Mouse (Mus musculus) ovary, postnatal 36 days (tissue): ENCODE results near the gene Plekhs1.
"Not testable (repeated sequence)": the region's sequence is repeated elsewhere in the genome, so short reads cannot be mapped to it uniquely, and the experiment has no call there.

ENCODE experiments used
- DNase-seq: peaks from one replicate; pipeline ENCODE4 v3.0.0; 2022; ENCODE audit warnings: low spot score, mixed read lengths

Gene Plekhs1

DNA sequence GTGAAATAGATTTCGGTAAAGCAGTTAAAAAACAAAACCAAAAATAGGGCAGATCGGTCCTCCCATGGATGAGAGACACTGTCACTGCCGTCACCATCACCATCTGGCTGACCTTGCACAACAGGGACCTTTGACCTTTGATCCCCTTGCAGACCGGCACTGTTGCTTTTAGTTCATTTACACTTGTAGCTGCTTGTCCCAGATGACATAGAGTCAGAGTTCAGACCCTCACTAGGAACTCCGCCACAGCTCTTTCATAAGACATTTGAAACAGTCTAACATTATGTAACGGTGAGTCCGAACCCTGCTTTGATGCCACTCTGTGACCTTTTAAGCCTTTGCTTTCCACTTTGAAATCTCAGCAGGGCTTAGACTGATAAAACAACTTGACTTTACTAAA is 58.0 kb downstream of the Plekhs1 start:
- not testable (repeated sequence) for DNase-seq

DNA sequence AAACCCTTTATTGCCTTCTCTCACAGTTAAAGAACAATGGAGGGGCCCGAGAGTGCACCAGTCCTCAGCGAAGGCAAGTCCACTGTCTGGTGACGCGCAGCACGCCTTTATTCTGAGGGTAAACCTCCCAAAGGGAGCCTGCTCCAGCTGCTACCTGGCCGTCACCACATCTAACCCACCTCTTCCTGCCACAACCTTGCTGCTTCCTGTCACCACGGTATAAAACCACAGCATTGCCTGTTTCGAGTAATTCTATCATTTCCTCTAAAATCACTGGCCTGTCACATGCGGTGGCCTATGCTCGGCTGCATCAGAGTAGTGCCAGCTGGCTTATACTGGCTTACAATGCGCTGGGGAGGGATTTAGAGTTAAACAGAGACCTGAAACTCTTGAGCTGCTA is 69.1 kb downstream of the Plekhs1 start:
- not testable (repeated sequence) for DNase-seq

DNA sequence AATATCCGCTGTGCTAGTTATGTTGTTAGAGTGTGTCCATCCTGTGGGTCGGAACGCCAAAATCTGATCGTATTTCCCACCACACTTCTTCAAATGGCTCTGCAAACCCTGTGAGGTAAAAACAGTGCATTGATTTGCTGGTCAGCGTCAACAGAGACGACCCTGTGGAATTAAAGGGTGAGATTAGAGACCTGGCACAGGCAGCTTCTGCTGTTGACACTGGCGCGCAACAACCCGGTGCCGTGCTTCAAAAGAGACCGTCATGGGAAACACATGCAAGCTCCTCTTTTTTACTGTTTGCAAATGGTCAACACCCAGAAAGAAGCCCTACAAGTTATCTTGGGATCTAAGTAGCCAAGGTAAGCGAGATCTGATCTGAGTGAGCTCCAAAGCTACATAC is 69.8 kb downstream of the Plekhs1 start:
- DNase-seq, result no peak

DNA sequence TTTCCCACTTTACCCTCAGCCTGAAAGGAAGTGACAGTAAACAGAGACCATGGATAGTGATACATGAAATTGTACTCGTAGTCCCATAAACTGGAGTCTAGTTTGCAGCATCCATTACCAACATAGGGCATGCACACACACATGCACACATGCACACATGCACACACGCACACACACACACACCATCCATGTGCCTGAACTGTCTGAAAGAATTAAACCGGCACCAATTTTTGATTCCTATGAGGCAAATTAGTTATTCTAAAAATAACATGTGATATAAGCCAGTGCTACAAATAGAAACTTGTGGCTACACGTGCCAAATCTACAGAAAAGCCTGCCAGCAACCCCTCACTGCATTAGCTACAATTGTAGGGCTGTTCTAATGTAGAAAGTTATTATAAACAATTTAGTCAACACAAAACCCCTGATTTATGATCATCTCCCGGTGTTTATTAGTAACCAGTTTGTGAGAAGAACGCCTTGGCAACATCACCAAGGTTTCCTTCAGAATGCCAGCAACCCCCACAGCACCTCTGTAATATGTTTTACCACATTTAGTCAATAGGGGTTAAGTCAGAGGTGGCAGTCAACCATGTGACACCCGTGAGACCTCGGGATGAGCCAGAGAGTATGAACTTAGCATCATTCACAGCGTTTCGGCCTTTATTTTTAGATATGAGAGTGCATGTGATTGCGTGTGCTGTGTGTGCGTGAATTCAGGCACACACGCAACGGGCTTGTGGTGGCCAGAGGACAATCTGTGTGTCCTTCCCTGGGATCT is 72.0 kb downstream of the Plekhs1 start:
- no peak for DNase-seq

DNA sequence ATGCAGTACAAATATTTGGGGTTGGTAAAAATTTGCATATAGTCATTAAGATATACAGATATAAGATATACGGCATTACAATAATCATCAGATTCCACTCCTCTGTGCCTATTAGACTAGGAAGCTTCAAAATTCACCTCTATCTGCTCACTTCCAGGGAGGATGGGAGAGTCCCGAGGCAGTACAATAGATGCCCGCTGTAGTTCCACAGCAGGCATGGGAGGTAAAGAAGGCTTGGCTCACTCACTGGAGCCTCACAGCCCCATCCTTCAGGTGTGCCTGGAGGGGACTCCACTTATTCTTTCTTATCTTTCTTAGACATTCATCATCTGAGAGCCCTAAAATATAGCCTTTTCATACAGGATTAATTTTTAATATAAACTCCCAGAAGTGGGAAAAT is 72.9 kb downstream of the Plekhs1 start:
- DNase-seq, result no peak

DNA sequence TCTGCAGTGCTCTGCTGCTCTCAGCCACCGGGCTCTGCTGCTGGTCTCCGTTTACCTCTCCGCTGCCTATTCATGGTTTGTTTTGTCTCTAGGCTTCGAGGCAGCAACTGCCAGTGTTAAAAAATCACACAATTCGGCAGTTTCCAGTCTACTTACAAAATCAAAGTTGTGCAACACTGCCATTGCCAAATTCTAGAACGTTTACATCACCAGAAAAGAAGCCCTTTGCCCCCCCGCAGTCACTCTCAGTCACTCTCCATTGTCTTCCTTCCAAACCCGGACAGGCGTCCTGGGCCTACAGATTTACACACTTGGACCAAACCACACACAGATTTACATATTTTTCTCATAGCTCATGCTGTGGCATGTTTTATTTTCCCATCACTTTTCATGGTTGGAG is 73.6 kb downstream of the Plekhs1 start:
- no peak for DNase-seq

DNA sequence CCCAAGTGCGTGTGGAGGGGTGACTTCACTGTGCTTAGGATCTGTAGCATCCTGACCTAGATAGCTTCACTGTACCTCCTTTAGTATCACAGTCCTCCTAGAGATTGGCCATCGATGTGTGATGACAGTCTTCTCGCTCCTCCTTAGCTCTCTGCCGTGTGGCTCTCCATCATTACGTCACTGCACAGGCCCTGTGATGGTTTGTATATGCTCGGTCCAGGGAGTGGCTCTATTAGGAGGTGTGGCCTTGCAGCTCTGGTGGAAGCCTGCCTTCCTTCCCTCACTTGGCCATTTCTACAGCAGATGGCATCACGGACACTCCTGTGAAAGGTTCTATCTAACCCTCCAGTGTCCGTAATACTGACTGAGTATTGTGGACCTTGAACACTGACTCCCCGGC is 74.3 kb downstream of the Plekhs1 start:
- DNase-seq, result no peak
